Mouse (Mus musculus) erythroblast, embryonic 14.5 days (primary cell): Measurements from ENCODE around the gene Rmnd5b. TPM values are rescaled to one million over a fixed set of nuclear protein-coding genes. Genes with fewer than 3 reads are reported as not detected.
"Not testable (repeated sequence)": the region's sequence is repeated elsewhere in the genome, so short reads cannot be mapped to it uniquely, and the experiment has no call there.

Experiments
- H3K27me3 ChIP-seq: 2 replicates; pipeline ENCODE4 v1.6.1; 2012; ENCODE audit warnings: inconsistent platforms; ENCODE audit not compliant: control insufficient read depth
- H3K36me3 ChIP-seq: 2 replicates; pipeline ENCODE4 v1.6.1; 2012; ENCODE audit warnings: mild to moderate bottlenecking, inconsistent platforms; ENCODE audit not compliant: control insufficient read depth
- H3K4me1 ChIP-seq: 2 replicates; pipeline ENCODE4 v1.6.1; 2012; ENCODE audit warnings: inconsistent platforms; ENCODE audit not compliant: control insufficient read depth
- H3K4me3 ChIP-seq: replicated peaks from 2 replicates; pipeline ENCODE3; 2012; ENCODE audit warnings: moderate library complexity, mild to moderate bottlenecking, inconsistent platforms
- H3K9me3 ChIP-seq: 2 replicates; pipeline ENCODE4 v1.6.1; 2012; ENCODE audit warnings: low read length, inconsistent platforms, mixed read lengths; ENCODE audit not compliant: control insufficient read depth
- GATA1 ChIP-seq: IDR thresholded peaks from 2 replicates; pipeline ENCODE4 v1.6.1; 2012; ENCODE audit warnings: low read length, inconsistent platforms, mixed read lengths
- TAL1 ChIP-seq: IDR thresholded peaks from 3 replicates; pipeline ENCODE4 v1.6.1; 2012; ENCODE audit warnings: low read length, inconsistent platforms, mixed read lengths
- polyA plus RNA-seq: library from polyadenylated mRNA; stranded (reverse); fragments of >175 nt; gene quantifications from 2 replicates; pipeline ENCODE4 v1.2.3, GENCODE M21; 2012

Gene Rmnd5b
- polyA plus RNA-seq, 1 experiment = 1.4 TPM

DNA sequence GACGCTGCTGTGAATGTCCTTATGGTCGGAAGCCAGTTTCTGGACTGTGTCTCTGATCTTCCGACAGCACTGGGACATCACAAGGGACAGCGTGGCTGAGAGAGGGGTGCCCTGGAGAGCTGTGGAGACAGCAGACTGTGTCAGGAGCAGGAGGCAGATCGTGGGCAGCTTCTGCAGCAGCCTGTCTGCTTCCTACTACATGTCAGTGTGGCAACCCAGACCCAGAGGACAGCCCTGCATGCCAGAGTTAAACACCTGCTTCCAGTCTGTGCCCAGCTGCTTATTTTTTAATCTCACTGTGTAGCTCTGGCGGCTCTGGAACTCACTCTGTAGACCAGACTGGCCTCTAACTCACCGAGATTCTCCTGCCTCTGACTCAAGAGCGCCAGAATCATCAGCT lies 7.8 kb downstream of the Rmnd5b start:
- TF ChIP-seq TAL1 (no peak), GATA1 (no peak)
- no peaks in the 10 kb centered on the region for H3K9me3 ChIP-seq
- no peaks in the 10 kb centered on the region for H3K27me3 ChIP-seq
- H3K36me3 ChIP-seq = peaks cover 79% of the 10 kb centered on the region
- H3K4me3 ChIP-seq = no peak overlapping the region
- peaks cover 39% of the 10 kb centered on the region for H3K4me1 ChIP-seq

- no peak for TF ChIP-seq GATA1
- TF ChIP-seq TAL1 = no peak
- H3K4me1 ChIP-seq = peaks cover 35% of the 10 kb centered on the region
- H3K4me3 ChIP-seq = no peak overlapping the region
- peaks cover 81% of the 10 kb centered on the region for H3K36me3 ChIP-seq
- H3K27me3 ChIP-seq = no peaks in the 10 kb centered on the region
- H3K9me3 ChIP-seq = no peaks in the 10 kb centered on the region
Observed at GRCm38 (mm10) chr11:51627425-51627824, 8.3 kb downstream of the Rmnd5b start.

GRCm38 (mm10) chr11:51625187-51625820 lies 10.4 kb downstream of the Rmnd5b start:
- Histone ChIP-seq H3K9me3 (no peaks in the 10 kb centered on the region), H3K36me3 (peaks cover 86% of the 10 kb centered on the region), H3K4me3 (no peak overlapping the region), H3K4me1 (peaks cover 43% of the 10 kb centered on the region), H3K27me3 (no peaks in the 10 kb centered on the region)
- TF ChIP-seq TAL1 = no peak
- no peak for TF ChIP-seq GATA1

GRCm38 (mm10) chr11:51622971-51623491 lies 12.7 kb downstream of the Rmnd5b start:
- TF ChIP-seq TAL1 = no peak
- TF ChIP-seq GATA1 = no peak
- H3K9me3 ChIP-seq = no peaks in the 10 kb centered on the region
- H3K4me1 ChIP-seq = peaks cover 48% of the 10 kb centered on the region
- H3K27me3 ChIP-seq = no peaks in the 10 kb centered on the region
- H3K36me3 ChIP-seq = peaks cover 68% of the 10 kb centered on the region
- H3K4me3 ChIP-seq = no peak overlapping the region

GRCm38 (mm10) chr11:51621776-51622175 lies 13.9 kb downstream of the Rmnd5b start:
- H3K4me3 ChIP-seq = no peak overlapping the region
- TF ChIP-seq TAL1 = no peak
- no peak for TF ChIP-seq GATA1
- H3K36me3 ChIP-seq = peaks cover 56% of the 10 kb centered on the region
- H3K27me3 ChIP-seq = no peaks in the 10 kb centered on the region
- no peaks in the 10 kb centered on the region for H3K9me3 ChIP-seq
- peaks cover 49% of the 10 kb centered on the region for H3K4me1 ChIP-seq

DNA sequence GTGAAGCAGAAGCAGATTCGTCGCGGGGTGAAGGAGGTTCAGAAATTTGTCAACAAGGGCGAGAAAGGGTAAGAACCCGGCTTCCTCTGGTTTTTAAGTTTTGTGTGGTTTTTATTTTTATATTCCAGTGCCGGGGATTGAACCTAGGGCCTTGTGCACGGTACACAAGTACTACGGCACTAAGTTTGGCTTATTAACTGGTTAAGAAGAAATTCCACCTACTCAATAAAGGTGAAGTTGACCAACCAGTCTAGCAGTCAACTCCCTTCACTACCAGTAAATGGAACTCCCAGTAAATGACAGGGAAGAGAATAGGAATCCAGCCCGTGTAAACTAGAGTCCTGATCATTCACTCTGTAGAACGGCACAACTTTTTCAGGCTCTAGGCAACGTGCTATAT lies 15.6 kb downstream of the Rmnd5b start:
- peak overlapping the region; percentile 83 for H3K4me3 ChIP-seq
- peaks cover 41% of the 10 kb centered on the region for H3K36me3 ChIP-seq
- TF ChIP-seq TAL1 (no peak), GATA1 (no peak)
- no peaks in the 10 kb centered on the region for H3K27me3 ChIP-seq
- peaks cover 54% of the 10 kb centered on the region for H3K4me1 ChIP-seq
- no peaks in the 10 kb centered on the region for H3K9me3 ChIP-seq

DNA sequence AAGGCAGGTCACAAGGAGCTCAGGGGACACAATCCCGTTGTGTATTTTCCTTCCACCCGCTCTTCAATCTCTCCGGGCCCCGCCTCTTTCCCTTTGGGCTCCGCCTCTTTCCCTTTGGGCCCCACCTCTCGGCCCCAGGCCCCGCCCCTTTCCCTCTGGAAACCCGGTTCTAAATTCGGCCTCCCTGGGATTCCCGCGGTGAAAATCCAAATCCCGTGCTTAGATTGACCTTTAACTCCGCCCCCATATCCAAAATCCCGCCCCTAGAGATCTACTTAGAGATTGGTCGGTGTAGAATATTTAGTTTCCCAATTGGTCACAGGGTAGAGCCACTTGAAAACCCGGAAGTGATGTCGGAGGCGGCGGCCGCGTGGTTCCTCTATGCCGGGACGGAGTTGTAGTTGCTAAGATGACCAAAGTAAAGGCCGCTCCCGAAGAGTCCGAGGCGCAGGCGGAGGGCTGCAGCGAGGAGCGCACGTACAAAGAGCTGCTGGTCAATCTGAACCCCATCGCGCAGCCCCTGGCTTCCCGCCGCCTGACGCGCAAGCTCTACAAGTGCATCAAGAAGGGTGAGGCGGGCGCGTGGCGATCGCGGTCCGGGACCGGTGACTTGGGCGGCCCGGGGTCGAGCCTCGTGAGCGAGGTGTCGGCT lies 16.2 kb downstream of the Rmnd5b start, which contains the start of gene Nhp2:
Gene Nhp2, plus strand, starts transcription at position 327 of the 652 bp plus-strand sequence.
- peaks cover 56% of the 10 kb centered on the region for H3K4me1 ChIP-seq
- H3K36me3 ChIP-seq = peaks cover 35% of the 10 kb centered on the region
- no peaks in the 10 kb centered on the region for H3K9me3 ChIP-seq
- H3K27me3 ChIP-seq = no peaks in the 10 kb centered on the region
- peak within 1 kb of the TSS; percentile 83 for H3K4me3 ChIP-seq
- TF ChIP-seq TAL1 = no peak
- peak; percentile 45; the same call in 1 of the 2 replicates for TF ChIP-seq GATA1

DNA sequence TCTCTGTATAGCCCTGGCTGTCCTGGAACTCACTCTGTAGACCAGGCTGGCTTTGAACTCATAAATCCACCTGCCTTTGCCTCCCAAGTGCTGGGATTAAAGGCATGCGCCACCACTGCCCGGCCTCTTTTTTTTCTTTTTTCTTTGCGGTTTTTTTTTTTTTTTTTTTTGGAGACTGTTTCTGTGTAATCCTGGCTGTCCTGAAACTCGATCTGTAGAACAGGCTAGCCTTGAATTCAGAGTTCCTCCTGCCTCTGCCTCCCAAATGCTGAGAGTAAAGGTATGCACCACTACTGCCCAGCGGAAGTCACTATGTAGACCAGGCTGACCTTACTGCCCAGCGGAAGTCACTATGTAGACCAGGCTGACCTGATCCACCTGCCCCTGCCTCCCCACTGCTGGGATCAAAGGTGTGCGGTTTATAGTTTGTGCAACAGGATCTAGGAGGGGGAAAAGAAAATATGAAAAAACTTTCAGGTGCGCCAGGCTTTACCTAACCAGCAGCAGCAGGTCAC lies 16.7 kb downstream of the Rmnd5b start:
- no peaks in the 10 kb centered on the region for H3K9me3 ChIP-seq
- peaks cover 29% of the 10 kb centered on the region for H3K36me3 ChIP-seq
- peaks cover 56% of the 10 kb centered on the region for H3K4me1 ChIP-seq
- TF ChIP-seq TAL1 (no peak), GATA1 (no peak)
- H3K4me3 ChIP-seq = peak overlapping the region; percentile 83
- no peaks in the 10 kb centered on the region for H3K27me3 ChIP-seq

DNA sequence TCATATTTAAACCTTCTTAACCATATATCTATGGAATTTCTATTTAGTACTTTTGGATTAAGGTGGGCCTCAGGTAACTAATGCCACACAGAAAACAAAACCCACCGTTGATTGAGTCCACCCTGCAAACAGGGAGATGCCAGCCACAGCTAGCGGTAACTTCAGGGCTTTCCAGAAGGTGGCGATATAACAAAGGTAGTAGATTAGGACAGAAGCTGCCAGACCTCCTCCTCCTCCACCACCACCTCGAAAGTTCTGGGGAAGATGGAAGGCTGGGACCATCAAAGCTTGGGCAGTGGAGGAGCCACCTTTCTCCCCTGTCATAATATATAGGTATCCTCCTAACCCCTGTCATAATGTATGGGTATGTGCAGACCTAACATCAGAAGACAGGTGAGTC lies 18.0 kb downstream of the Rmnd5b start:
- Histone ChIP-seq H3K4me3 (no peak overlapping the region), H3K9me3 (no peaks in the 10 kb centered on the region), H3K27me3 (no peaks in the 10 kb centered on the region), H3K36me3 (peaks cover 17% of the 10 kb centered on the region), H3K4me1 (peaks cover 56% of the 10 kb centered on the region)
- TF ChIP-seq GATA1 (no peak), TAL1 (no peak)

GRCm38 (mm10) chr11:51616113-51616512 lies 19.6 kb downstream of the Rmnd5b start:
- H3K27me3 ChIP-seq, H3K9me3 ChIP-seq, H3K36me3 ChIP-seq: not testable (repeated sequence)
- H3K4me3 ChIP-seq = peak overlapping the region; percentile 69
- peaks cover 52% of the 10 kb centered on the region for H3K4me1 ChIP-seq
